Mouse (Mus musculus) activated CD4-positive, CD25-positive, alpha-beta regulatory T cell, adult 4 months (primary cell): ENCODE measurements around the gene Cyp4a12a. TPM values are rescaled to one million over a fixed set of nuclear protein-coding genes. Genes with fewer than 3 reads are reported as not detected.
"Not testable (repeated sequence)": the region's sequence is repeated elsewhere in the genome, so short reads cannot be mapped to it uniquely, and the experiment has no call there.

Source experiments
- ATAC-seq: one replicate; pipeline ENCODE4 v1.8.0; 2017
- polyA plus RNA-seq, 2 experiments: library from polyadenylated mRNA; unstranded; fragments of 100-300 nt; shearing (Covaris generic); gene quantifications; one replicate each; pipeline ENCODE4 v1.2.1; 2017

Cyp4a12a gene
- polyA plus RNA-seq, result not detected

GRCm38 (mm10) chr4:115298746-115299145 lies at the start of gene Cyp4a12a:
TSS of gene Cyp4a12a (plus strand) at chr4:115299046.
- ATAC-seq, result not testable (repeated sequence)

- ATAC-seq, result not testable (repeated sequence)
These were observed 33.9 kb upstream of the Cyp4a12a start for GRCm38 (mm10) chr4:115264687-115265569.

- ATAC-seq, result not testable (repeated sequence)
These were observed 20.4 kb upstream of the Cyp4a12a start for GRCm38 (mm10) chr4:115278215-115278982.

GRCm38 (mm10) chr4:115280342-115280741 lies 18.5 kb upstream of the Cyp4a12a start:
- ATAC-seq, result no peak

GRCm38 (mm10) chr4:115280779-115281178 lies 18.1 kb upstream of the Cyp4a12a start:
- ATAC-seq, result not testable (repeated sequence)

- not testable (repeated sequence) for ATAC-seq
These were observed 17.5 kb upstream of the Cyp4a12a start for GRCm38 (mm10) chr4:115281231-115281767.

- not testable (repeated sequence) for ATAC-seq
These were observed 26.9 kb downstream of the Cyp4a12a start for GRCm38 (mm10) chr4:115325722-115326121.

- ATAC-seq, result not testable (repeated sequence)
These were observed 66.8 kb downstream of the Cyp4a12a start for GRCm38 (mm10) chr4:115365624-115366023.

- not testable (repeated sequence) for ATAC-seq
These were observed 69.2 kb downstream of the Cyp4a12a start for GRCm38 (mm10) chr4:115368067-115368466.

Other genes with a start within 250 kb of the Cyp4a12a start
- not detected for gene Tal1, start 242.6 kb upstream of the Cyp4a12a start, polyA plus RNA-seq
- gene Pdzk1ip1, start 210.3 kb upstream of the Cyp4a12a start, polyA plus RNA-seq, result 10 to 100 TPM; 31.4 to 40.8 TPM
- gene Cyp4x1, start 164.8 kb upstream of the Cyp4a12a start, polyA plus RNA-seq, result not detected
- gene Cyp4a29, start 57.0 kb upstream of the Cyp4a12a start, polyA plus RNA-seq, result not detected
- gene Cyp4a12b, start 112.6 kb downstream of the Cyp4a12a start, polyA plus RNA-seq, result not detected
- not detected for gene Cyp4a30b, start 153.6 kb downstream of the Cyp4a12a start, polyA plus RNA-seq
- gene Cyp4a14, start 197.1 kb downstream of the Cyp4a12a start, polyA plus RNA-seq, result not detected
- not detected for gene Cyp4a10, start 219.2 kb downstream of the Cyp4a12a start, polyA plus RNA-seq